Mouse (Mus musculus) hindbrain, embryonic 11.5 days (tissue): Measurements from ENCODE around the gene Spx. TPM values are rescaled to one million over a fixed set of nuclear protein-coding genes. Genes with fewer than 3 reads are reported as not detected.

ENCODE experiments used
- ATAC-seq: fragments of 200-750 bp; cut with Nextera tagmentation; 2 replicates; pipeline ENCODE4 v1.8.0; 2017; ENCODE audit warnings: mild to moderate bottlenecking, moderate TSS enrichment, moderate library complexity; ENCODE audit not compliant: low FRiP score
- DNase-seq: peaks from one replicate; pipeline ENCODE4 v3.0.0-alpha.2; 2015; ENCODE audit warnings: low spot score
- H3K27ac ChIP-seq: fragments of 300-500 bp; sonication (generic); 2 replicates; pipeline ENCODE4 v1.5.1; 2014; ENCODE audit warnings: mild to moderate bottlenecking, low read depth, low read length
- H3K27me3 ChIP-seq: fragments of 300-500 bp; sonication (generic); 2 replicates; pipeline ENCODE4 v1.6.1; 2014; ENCODE audit warnings: mild to moderate bottlenecking, low read length, moderate library complexity, mixed read lengths; ENCODE audit not compliant: control insufficient read depth, insufficient read depth
- H3K36me3 ChIP-seq: fragments of 300-500 bp; sonication (generic); 2 replicates; pipeline ENCODE4 v1.6.1; 2014; ENCODE audit warnings: mild to moderate bottlenecking, low read length, moderate library complexity, mixed read lengths; ENCODE audit not compliant: control insufficient read depth, insufficient read depth
- H3K4me1 ChIP-seq: fragments of 300-500 bp; sonication (generic); replicated peaks from 2 replicates; pipeline ENCODE4 v1.6.1; 2014; ENCODE audit warnings: low read length, mixed read lengths; ENCODE audit not compliant: control insufficient read depth, insufficient read depth
- H3K4me2 ChIP-seq: fragments of 300-500 bp; sonication (generic); replicated peaks from 2 replicates; pipeline ENCODE4 v1.6.1; 2014; ENCODE audit warnings: mild to moderate bottlenecking, low read depth, low read length
- H3K4me3 ChIP-seq: fragments of 300-500 bp; sonication (generic); 2 replicates; pipeline ENCODE4 v1.5.1; 2014; ENCODE audit warnings: low read depth, low read length
- H3K9ac ChIP-seq: fragments of 300-500 bp; sonication (generic); 2 replicates; pipeline ENCODE4 v1.6.1; 2014; ENCODE audit warnings: low read depth, low read length
- H3K9me3 ChIP-seq: fragments of 300-500 bp; sonication (generic); 2 replicates; pipeline ENCODE4 v1.6.1; 2016; ENCODE audit warnings: low read length; ENCODE audit not compliant: control insufficient read depth
- WGBS: fragments of 180-500 bp; shearing (Covaris S2); extraction: QIAGEN DNeasy Blood & Tissue Kit; methylation state at CpG from one replicate; pipeline ENCODE4 v1.1.7; 2014; 5-methylcytosine and 5-hydroxymethylcytosine counted together
- polyA plus RNA-seq: library from polyadenylated mRNA; unstranded; fragments of >200 nt; fragmentation: Nextera tagmentation; extraction: Ambion mirVana; gene quantifications from 2 replicates; pipeline ENCODE4 v1.2.1, GENCODE M21; 2014

Gene Spx
- polyA plus RNA-seq, result 5.7 and 6.3 TPM in 2 replicates

- no peaks in the 10 kb centered on the region for H3K9me3 ChIP-seq
- peaks cover 16% of the 10 kb centered on the region for H3K27me3 ChIP-seq
- DNase-seq (peak; percentile 11), ATAC-seq (no peak)
- no peak within 1 kb of the TSS for H3K27ac ChIP-seq
- H3K4me2 ChIP-seq, result 0 out of 2 replicates have a peak within 1 kb of the TSS, but pooled peaks have one; percentile 7
- no peak within 1 kb of the TSS for H3K4me3 ChIP-seq
- H3K36me3 ChIP-seq, result no peaks in the 10 kb centered on the region
- no peaks in the 10 kb centered on the region for H3K4me1 ChIP-seq
- 54% methylated on average over 11 of the region's 11 CpGs for WGBS
- no peak within 1 kb of the TSS for H3K9ac ChIP-seq
Measured at GRCm38 (mm10) chr6:142412906-142413491, at the start of gene Spx. TSS of gene Spx (plus strand) at chr6:142413441.

GRCm38 (mm10) chr6:142365742-142366472 is 47.3 kb upstream of the Spx start:
- Histone ChIP-seq H3K36me3 (peaks cover 3% of the 10 kb centered on the region; the same call in 1 of the 2 replicates), H3K27ac (no peak overlapping the region), H3K9ac (no peak overlapping the region), H3K4me1 (no peaks in the 10 kb centered on the region), H3K9me3 (no peaks in the 10 kb centered on the region), H3K4me3 (no peak overlapping the region), H3K4me2 (no peak overlapping the region), H3K27me3 (no peaks in the 10 kb centered on the region)
- 89% methylated on average over 8 of the region's 8 CpGs for WGBS
- DNase-seq, result no peak
- ATAC-seq, result no peak

GRCm38 (mm10) chr6:142366473-142367018 is 46.7 kb upstream of the Spx start:
- no peaks in the 10 kb centered on the region for H3K4me1 ChIP-seq
- peaks cover 3% of the 10 kb centered on the region; the same call in 1 of the 2 replicates for H3K36me3 ChIP-seq
- WGBS, result 95% methylated on average over 10 of the region's 10 CpGs
- no peak overlapping the region for H3K4me3 ChIP-seq
- no peak overlapping the region for H3K27ac ChIP-seq
- no peaks in the 10 kb centered on the region for H3K27me3 ChIP-seq
- ATAC-seq (no peak), DNase-seq (no peak)
- no peaks in the 10 kb centered on the region for H3K9me3 ChIP-seq
- H3K4me2 ChIP-seq, result no peak overlapping the region
- H3K9ac ChIP-seq, result no peak overlapping the region

- WGBS, result 87% methylated on average over 3 of the region's 3 CpGs
- no peaks in the 10 kb centered on the region for H3K4me1 ChIP-seq
- no peak for ATAC-seq
- H3K4me2 ChIP-seq, result no peak overlapping the region
- no peaks in the 10 kb centered on the region for H3K9me3 ChIP-seq
- H3K36me3 ChIP-seq, result peaks cover 3% of the 10 kb centered on the region; the same call in 1 of the 2 replicates
- no peak overlapping the region for H3K27ac ChIP-seq
- H3K27me3 ChIP-seq, result no peaks in the 10 kb centered on the region
- H3K9ac ChIP-seq, result no peak overlapping the region
- no peak overlapping the region for H3K4me3 ChIP-seq
- no peak for DNase-seq
Measured at GRCm38 (mm10) chr6:142367565-142367964, 45.7 kb upstream of the Spx start.

GRCm38 (mm10) chr6:142369568-142369967 is 43.7 kb upstream of the Spx start:
- Histone ChIP-seq H3K4me1 (no peaks in the 10 kb centered on the region), H3K9ac (no peak overlapping the region), H3K4me2 (no peak overlapping the region), H3K27me3 (no peaks in the 10 kb centered on the region), H3K27ac (no peak overlapping the region), H3K4me3 (no peak overlapping the region), H3K36me3 (no peaks in the 10 kb centered on the region), H3K9me3 (no peaks in the 10 kb centered on the region)
- no peak for DNase-seq
- ATAC-seq, result no peak
- WGBS, result 95% methylated on average over 3 of the region's 3 CpGs

GRCm38 (mm10) chr6:142377081-142377480 is 36.2 kb upstream of the Spx start:
- 76% methylated on average over 1 of the region's 1 CpGs for WGBS
- DNase-seq, result no peak

GRCm38 (mm10) chr6:142378576-142379330 is 34.5 kb upstream of the Spx start:
- no peak overlapping the region for H3K4me2 ChIP-seq
- no peaks in the 10 kb centered on the region for H3K9me3 ChIP-seq
- H3K9ac ChIP-seq, result no peak overlapping the region
- no peak for ATAC-seq
- no peaks in the 10 kb centered on the region for H3K27me3 ChIP-seq
- 0 out of 2 replicates have a peak, but pooled peaks cover 2% of the 10 kb centered on the region for H3K36me3 ChIP-seq
- WGBS, result 92% methylated on average over 8 of the region's 8 CpGs
- H3K4me1 ChIP-seq, result no peaks in the 10 kb centered on the region
- H3K4me3 ChIP-seq, result no peak overlapping the region
- DNase-seq, result no peak
- no peak overlapping the region for H3K27ac ChIP-seq

More at GRCm38 (mm10) chr6:142377081-142377480, 36.2 kb upstream of the Spx start:
- H3K4me3 ChIP-seq, result no peak overlapping the region
- H3K9ac ChIP-seq, result no peak overlapping the region
- no peaks in the 10 kb centered on the region for H3K27me3 ChIP-seq
- H3K4me2 ChIP-seq, result no peak overlapping the region
- H3K4me1 ChIP-seq, result no peaks in the 10 kb centered on the region
- H3K36me3 ChIP-seq, result 0 out of 2 replicates have a peak, but pooled peaks cover 2% of the 10 kb centered on the region
- no peaks in the 10 kb centered on the region for H3K9me3 ChIP-seq
- no peak overlapping the region for H3K27ac ChIP-seq
- ATAC-seq, result no peak

- H3K4me1 ChIP-seq, result no peaks in the 10 kb centered on the region
- no peak overlapping the region for H3K4me3 ChIP-seq
- H3K27me3 ChIP-seq, result no peaks in the 10 kb centered on the region
- no peaks in the 10 kb centered on the region for H3K9me3 ChIP-seq
- ATAC-seq, result no peak
- H3K9ac ChIP-seq, result no peak overlapping the region
- 0 out of 2 replicates have a peak, but pooled peaks cover 2% of the 10 kb centered on the region for H3K36me3 ChIP-seq
- WGBS, result 93% methylated on average over 6 of the region's 6 CpGs
- no peak overlapping the region for H3K27ac ChIP-seq
- no peak for DNase-seq
- H3K4me2 ChIP-seq, result no peak overlapping the region
Measured at GRCm38 (mm10) chr6:142379961-142380360, 33.3 kb upstream of the Spx start.
